Mouse (Mus musculus) 3134 (cell line): ENCODE data around the gene Rpp14.

Experiments used
- DNase-seq: peaks from one replicate; pipeline ENCODE4 v3.0.0-alpha.2; 2011; ENCODE audit warnings: low spot score; ENCODE audit not compliant: insufficient read length; ENCODE audit errors: extremely low read depth

Rpp14 gene

DNA sequence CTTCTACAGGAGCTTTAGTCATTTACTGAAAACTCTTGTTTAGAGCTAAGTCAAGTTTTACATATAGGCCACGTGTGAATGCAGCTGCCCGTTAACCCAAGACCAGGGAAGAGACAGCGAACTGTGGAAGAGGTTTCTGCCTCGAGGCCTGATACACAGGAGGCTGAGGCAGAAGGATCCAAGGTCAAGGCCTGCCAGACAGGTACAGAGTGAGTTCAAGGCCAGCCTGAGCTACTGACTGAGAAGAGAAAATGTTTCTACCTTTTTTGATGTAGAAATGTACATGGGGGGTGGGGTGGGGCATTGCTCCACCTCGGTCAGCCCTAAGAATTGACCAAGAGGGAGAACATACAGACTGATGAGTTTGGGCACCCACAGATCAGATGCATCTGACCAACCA, 24.1 kb upstream of the Rpp14 start:
- DNase-seq = no peak

DNA sequence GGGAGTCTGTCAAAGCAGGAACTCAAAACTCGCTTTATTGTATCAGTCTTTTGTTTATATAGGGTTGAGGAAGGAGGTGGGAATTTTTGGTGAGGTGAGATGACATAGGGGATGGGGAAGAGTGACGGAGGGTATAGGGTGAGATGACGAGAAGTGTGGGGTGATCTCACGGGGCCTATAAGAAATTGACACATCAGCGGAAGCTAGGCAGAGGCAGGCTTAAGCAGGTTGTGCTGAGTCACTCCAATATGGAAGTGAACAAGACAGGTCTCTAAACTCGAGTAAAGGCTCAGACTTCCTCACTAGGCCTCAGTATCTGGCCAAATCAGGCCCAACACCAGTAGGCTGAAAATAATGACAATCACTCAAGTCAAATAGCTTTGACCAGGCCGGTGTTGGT, 20.2 kb upstream of the Rpp14 start:
- DNase-seq = no peak

DNA sequence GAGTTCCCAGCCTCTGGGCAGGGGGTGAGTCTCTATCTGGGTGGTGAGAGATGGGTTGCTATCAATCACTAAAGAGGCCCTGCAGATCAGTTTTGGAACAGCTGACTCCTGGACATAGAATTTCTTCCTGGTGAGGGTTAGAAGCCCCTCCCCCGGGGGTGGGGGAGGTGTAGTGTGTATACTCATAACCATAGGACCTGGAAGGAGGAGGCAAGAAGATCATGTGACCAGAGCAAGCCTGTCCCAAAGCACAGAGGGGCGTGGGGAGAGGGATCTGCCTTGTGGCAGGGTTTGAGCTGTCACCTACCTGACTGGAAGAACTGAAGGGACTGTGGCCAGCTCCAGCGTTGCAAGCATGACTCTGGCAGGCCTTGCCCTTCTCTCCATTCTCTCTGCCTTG, 18.1 kb upstream of the Rpp14 start:
- no peak for DNase-seq

DNA sequence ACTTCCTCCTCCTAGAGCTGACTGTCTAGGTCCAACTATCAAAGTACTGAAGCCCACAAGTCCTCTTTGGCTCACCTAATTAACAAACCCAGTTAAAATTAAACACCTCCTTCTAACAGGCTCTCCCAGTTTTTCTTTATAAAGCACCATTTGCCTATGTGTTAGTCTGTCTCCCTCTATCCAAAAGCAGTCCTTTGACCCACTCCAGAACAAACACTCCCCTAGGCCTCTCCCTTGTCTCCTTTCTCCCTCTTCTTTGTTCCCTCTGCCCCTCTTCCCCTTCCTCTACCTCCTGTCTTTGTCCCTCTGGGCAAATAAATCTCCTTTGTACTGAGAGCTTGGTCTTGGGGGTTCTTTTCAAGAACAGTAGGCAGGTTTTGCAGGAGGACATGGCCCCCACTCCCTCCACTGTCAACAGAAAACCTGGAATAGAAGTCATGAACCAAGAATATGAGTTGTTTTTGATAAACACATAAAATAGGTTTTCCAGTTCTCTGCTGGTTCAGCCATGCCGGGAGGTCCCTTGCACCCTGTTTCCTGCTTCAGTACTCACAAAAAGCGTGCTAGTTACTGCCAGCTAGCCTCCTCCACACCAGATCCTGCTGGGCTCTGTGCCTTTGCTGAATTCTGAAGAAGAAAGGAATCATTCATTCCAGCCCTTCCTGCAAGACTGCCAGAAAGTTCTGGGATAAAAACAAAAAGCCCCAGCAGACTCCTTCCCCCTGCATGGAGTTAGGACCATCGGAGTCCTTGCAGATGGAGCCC, 17.4 kb upstream of the Rpp14 start:
- DNase-seq = no peak

DNA sequence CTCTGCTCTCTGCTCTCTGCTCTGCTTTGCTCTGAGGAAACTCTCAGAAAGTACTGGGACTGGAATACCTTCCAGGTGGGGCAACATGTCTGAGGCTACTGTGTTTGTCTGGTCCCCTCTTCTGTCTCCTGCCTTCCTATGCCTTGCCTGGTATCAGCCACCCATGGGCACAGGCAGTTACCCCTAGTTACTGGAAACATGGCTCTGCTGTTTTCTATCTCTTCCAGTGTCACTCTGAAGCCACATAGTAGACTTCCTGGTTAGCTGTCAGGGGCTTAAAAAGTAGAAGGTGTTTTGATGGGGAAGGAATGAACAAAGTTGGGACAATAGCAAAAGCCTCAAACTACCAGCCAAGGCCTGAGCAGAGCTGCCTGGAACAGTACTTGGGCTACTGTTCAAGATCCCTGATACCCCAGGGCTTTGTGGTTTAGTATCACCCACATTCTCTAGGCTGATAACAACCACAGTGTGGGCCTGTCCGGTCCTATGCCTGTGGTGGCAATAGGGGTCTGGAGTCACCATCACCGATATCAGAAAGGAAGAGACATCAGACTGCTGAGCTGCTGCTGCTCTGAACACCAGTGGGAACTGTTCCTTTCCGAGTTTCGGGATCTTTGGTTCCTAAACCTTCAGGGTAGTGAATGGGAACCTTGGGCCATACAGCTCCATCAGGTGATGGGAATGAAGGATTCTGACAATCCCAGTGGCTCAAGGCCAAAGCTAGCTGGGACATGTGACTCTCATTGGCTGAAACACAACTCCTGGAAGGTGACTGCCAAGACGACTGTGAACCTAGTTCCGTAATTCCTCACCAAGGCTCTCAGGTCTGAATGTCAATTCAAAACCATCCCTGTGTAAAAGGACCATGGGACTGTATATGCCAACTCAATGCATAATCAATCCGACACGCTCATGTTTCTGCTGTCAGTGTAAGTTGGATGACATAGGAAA, 16.1 kb upstream of the Rpp14 start:
- DNase-seq = no peak

DNA sequence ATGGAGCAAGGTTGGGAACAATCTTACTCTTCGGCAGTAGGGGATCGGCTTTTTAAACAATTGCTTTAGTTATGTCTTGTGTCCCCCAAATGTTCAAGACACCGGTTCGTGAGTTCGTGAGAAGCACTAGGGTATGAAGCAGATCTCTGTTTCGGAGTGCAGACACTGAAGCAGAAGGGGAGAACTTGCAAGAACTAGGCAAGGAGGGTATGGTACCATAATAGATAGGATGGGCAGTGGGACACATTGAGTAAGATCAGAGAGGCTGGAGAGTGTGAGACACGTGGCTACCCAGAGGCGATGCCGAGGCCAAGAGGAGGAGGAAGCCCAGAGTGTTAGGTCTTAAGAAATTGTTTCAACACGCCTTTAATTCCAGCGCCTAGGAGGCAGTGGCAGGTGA, 551 bp downstream of the Rpp14 start:
- DNase-seq = no peak

DNA sequence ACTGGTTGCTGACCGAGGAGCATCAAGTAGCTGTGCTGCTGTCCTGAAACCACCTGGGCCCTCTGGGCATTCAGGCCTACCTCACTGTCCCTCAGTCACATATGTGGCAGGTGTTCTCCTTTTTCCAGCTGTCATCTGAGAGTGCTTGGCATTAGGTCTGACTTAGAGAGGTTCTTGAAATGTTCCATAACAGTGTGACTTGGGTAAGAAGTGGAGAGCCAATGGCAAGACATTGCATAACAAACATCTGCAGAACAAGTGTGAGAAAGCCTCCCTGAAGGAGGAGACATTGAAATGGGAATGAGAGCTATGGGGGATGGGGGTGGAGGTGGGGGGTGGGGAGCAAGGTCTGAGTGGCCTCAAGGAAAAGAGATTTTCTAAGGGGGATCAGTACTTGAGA, 2.8 kb downstream of the Rpp14 start:
- no peak for DNase-seq

DNA sequence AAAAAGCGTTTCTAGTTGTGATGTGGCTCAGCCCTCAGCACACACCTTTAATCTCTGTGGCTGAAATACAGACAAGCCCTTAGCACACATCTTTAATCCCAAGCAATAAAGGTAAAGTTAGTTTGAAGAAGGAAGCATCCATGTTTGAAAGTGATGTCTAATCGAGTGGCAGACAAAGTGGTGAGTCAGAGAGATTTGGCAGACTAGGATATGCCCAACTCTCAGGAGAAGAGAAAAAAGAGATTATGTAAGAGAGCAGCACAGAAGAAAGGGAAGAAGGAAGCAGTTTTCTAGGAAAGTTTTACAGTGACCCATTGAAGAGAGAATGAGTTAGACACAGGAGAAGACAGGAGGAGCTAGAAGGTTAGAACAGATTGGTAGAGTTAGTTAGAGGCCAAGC, 8.8 kb downstream of the Rpp14 start:
- DNase-seq = peak; percentile 23

DNA sequence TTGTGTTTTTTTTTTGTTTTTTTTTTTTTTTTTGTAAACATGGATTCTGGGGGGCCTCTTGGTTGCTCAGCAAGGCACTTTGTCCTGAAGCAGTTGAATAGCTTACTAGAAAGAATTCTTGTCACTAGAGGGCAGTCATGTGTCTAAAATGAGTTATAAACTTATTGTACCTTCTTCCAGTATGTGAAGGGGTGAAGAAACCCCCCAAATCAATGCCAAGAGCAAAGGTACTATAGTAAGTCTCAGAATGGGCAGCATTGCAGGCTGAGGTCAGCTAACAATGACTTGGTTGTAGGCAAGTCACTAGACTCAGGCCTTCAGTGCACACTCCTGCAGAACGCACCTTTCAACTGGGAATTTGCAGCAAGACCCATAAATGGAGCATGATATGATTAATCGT, 12.4 kb downstream of the Rpp14 start:
- peak; percentile 11 for DNase-seq

DNA sequence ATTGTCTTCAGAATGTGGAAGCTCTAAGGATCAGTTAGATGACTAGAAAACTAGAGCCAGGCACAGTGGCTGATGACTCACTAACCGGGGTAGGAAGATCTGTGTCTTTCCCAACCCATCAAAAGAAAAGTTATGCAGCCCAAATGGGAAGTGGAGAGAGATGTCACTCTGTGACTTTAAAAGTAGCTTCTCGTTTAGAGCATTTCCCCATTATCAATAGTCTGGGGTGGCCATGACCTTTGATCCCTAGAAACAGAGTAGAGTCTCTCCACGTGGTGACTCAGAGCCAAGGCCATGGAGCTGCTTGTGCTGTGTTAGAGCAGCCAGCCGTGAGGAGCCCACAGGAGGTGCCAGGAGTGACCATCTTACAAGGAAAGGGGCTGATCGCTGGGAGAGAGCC, 13.3 kb downstream of the Rpp14 start:
- no peak for DNase-seq

DNA sequence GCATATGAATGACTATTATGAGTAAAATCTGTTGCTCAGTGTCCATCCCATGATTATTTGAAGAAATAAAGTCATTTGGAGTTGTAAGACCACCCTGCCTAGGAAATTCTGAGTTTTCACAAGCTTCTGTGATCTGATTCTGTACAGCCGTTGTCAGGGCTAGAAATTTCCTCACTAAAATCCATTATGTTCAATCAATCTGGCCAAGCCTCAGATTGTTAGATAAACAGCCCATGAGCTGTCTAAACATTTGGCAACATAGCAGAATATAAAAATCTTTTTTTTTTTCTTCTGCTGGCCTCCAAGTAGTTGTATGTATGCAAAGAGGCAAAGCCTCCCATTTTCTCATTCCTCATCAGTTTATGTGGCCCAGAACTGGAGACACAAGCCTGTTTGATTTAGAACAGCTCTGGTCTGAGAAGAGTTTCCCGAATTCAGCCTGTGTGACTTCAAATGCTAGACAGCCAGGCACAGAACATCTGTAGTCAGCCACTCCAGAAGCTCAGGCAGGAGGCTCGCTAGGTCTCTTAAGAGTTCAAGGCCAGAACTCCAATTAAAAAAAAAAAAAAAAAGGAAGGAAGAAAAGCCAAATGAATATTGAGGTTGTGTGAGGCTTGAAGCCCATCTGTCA, 14.9 kb downstream of the Rpp14 start:
- no peak for DNase-seq

DNA sequence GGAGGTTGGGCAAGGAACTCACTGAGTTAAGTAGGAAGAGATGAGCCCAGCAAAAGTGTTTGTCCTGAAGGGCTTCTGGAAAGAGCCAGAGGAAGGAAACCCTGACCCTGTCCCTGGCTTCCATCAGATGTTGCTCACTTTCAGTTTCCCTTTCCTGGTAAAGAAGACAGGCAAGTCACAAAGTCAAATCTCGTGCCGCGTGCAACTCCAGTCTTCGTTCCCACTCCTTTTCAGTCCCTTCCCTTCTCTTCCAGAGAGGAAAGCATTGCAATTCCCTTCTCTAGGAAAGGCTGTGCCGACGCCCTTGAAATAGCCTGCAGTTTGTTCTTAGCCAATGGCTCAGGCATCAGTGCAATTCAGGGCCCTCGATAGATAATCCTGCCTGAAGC, 15.4 kb downstream of the Rpp14 start:
- DNase-seq = no peak

DNA sequence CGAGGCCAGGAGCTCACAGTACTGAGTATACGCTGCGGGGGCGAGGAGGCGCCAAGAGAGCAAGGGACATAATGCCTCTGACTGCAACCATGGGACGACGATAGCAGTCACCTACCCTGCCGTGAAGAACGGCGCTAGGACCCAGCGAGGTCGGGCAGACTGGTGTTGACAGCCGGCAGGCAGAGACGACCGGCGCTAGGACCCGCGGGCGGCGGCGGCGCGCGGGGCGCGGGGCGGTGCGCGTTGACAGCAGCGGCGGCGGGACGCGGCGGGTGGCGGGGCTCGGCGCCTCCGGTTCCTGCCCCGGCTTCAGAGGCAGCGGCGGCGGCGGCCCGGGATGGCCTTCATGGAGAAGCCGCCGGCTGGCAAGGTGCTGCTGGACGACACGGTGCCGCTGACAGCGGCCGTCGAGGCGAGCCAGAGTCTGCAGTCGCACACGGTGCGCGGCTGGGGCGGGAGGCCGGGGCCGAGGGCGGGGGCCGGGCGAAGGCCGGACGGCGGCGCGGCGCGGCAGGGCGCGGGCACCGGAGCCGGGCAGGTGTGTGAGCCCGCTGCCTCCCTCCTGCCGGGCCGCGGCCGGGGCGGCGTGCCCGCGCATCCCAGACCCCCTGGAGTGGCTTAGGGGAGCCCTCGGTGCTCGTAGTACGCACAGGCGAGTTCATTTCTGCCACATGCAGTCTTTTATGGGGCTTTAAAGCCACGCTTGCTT, 18.0 kb downstream of the Rpp14 start, which contains the start of gene Pxk:
Pxk (plus strand) TSS at position 234 of the 709 bp plus-strand sequence.
- peak; percentile 78 for DNase-seq

DNA sequence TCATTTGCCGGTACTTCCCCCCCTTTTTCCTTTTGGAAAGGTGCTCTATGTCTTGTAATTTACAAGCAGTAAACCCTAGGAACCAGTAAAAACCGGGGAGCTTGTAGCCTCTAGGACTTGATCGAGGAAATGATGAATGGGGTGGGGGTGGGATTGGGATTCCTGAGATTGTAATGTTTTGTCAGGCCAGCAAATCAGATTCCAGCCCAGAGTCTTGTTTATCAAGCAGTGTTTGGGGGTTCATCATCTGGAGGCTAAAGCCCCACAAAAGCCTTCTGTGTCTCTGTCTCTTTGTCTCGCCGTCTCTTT, 18.5 kb downstream of the Rpp14 start:
- peak; percentile 30 for DNase-seq

DNA sequence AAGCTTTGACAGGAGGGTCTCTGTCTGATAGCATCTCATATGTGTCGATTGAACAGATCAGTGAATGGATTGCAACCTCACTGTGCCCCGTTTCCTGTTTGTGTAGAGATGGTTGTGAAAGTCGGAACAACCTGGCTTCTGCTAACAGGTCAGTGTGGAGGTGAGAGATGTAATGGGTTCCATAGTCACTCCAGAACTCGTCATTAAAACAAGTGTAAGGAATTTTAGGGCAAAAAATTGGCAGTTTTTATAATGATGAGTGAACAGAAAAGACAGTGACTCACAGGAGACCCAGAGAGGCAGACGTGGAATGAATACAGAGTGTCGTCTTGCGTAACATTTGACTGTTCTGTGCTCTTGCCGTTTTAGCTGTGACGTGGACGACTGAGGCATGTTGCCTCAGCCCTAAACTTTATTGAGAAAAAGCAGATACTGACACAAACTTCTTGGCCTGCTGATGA, 19.4 kb downstream of the Rpp14 start:
- DNase-seq = peak; percentile 41

DNA sequence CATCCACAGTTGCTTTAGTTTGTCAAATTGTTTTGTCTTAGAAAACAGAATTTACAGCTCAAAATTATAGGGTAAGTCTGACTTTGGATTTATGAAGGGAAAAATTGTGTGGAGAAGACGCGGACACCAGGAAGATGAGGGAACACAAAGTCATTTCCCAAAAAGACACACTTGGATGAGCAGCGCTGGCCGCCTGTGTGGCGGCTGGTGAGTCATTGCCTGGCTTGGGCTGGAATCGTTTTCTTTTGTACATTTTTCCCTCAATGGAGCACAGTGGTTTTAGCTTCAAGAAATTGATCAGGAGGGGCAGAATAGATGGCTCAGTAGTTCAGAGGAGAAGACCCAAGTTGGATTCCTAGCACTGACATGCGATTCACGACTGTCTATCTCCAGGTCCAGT, 21.7 kb downstream of the Rpp14 start:
- DNase-seq = peak; percentile 13

DNA sequence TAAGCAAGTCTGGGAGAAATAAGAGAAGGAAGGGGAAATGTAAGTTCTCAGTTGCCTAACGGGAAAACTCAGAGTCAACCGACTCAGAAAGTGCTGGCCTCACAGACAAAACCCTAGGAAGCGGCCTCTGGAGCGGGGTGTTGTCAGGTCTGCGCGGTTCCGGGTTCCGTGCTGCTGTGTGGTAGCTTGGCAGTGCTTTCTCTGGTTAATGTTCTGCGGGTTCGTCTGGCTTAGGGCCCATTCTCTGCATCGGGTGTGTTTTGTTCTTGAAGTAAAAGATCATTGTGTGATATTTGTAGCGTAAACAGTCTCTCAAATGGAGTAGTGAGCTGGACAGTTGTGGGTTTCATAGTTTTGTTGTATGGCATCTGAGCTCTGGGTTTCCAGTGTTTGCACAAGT, 22.5 kb downstream of the Rpp14 start:
- no peak for DNase-seq

DNA sequence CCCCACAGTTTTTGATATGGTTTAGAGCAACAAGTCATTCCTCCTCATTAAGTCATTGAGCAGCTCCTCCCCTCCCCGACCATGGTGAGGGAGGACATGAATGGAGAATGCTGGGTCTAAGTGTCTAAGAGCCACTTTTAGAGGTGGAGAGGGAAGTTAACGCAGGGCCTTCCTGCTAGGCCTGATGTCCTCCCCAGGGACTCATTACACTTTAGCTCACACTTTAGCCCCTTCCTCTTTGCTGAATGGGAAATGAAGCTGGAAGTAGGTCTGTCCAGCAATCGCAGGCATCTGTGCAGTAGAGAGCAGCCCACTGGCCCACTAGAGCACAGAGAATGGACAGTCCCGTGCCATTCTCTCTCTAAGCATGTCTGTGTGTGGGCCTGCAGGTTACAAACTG, 27.9 kb downstream of the Rpp14 start:
- DNase-seq = no peak

DNA sequence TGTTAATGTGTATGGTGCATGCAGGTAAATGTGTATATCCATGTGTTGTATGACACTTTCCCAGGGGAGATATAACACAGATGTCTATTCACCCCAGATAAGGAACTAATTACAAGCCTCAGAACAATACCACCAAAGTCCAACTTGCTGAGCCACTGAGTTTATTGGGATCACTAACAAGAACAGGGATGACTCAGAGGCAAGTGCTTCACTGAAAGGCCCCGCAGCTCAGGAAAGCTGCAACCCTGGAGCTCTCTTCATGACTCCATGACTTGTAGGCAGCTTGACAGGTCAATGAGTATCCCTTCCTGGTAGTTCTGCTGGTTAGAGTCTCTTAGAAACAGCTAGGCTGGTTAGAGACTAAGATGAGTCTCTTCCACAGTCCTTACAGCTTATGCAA, 28.8 kb downstream of the Rpp14 start:
- DNase-seq = no peak

DNA sequence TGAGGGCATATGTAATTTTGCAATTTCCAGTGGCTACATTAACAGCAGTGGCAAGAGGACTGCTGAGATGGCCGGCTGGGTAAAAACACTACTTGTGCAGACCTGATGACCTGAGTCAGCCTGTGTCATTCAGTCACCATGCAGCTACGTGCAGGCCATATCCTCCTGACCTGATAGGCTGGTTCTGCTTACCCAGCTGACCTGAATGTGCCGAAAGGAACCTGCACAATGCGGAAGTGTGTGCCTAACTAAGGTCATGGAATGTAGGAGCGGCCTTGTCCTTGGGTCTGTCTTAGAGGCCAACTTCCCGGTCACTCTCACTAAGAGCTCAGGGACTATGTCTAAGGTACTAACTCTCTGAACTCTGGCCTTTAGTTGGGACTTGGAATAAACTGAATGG, 31.4 kb downstream of the Rpp14 start:
- no peak for DNase-seq

DNA sequence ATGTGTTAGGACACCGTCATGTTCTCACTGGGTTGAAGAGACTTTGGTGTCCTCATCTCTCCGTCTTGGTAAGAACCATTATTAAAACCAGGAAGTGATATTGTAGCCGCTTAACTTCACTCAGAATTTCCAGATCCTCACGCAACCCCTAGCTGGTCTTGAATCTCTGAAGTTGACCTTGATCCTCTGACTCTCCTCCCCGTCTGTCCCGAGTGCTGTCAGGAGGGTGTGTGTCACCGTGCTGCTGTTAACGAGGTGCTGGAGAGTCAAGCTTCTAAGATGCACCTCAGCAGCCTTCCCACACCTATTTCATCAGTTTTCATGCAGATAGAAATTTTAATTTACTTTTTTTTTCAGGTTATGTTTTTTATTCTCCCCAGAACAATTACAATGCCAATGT, 31.9 kb downstream of the Rpp14 start:
- DNase-seq = no peak
